Comparison of ENCODE assay signal across 23 mouse cellular contexts in genomic region chr15:83173914-83174884, GRCm38 (mm10). TPM values are rescaled to one million over a fixed set of nuclear protein-coding genes. Genes with fewer than 3 reads are reported as not detected.
DNase-seq lines count a peak whose midpoint lies in the region.
"Had no signal": no experiment of that assay in that cellular context is flagged by ENCODE, and none has a peak within 500 bp of the region (broad histone marks: within the 10 kb centered on the region; RNA-seq: fewer than 3 reads in every experiment).

No protein-coding gene starts in this region.

- peak overlapping the region; percentile 37 for H3K27ac ChIP-seq in macrophage
- H3K27ac ChIP-seq: forebrain, embryonic 12.5 days; heart, embryonic 15.5 days; hindbrain, embryonic 13.5 days; kidney, postnatal 0 days; limb, embryonic 13.5 days; midbrain, embryonic 15.5 days; stomach, embryonic 15.5 days had no signal

- DNase-seq in cerebellum, adult 11 months = peak; percentile 6
- no peak for DNase-seq in cerebellum, postnatal 10 days
- DNase-seq in 3T3-L1 (ENCODE audit: low read depth, low spot score) (peak; percentile 60), MN1 (ENCODE audit: low spot score) (peak; percentile 72)
- no peak for DNase-seq in frontal cortex, postnatal 36 days (ENCODE audit: low spot score in 2 of 2)
- DNase-seq in kidney, adult 8-10 months = no peak
- DNase-seq: gastrocnemius, postnatal 36 days; heart, postnatal 36 days; kidney, adult 18-20 months; layer of hippocampus, adult 9-11 months; lung, adult 2 months; lung, postnatal 14 days; right cerebral cortex, adult 18-20 months; right cerebral cortex, postnatal 4 days had no signal

- WGBS in macrophage (ENCODE audit: missing documents) = 76% methylated on average over 14 of the region's 14 CpGs

- no peak overlapping the region for H3K4me3 ChIP-seq in macrophage (ENCODE audit: inconsistent target)
- H3K4me3 ChIP-seq: forebrain, embryonic 12.5 days; heart, embryonic 15.5 days; hindbrain, embryonic 13.5 days; limb, embryonic 13.5 days; midbrain, embryonic 15.5 days; stomach, embryonic 15.5 days had no signal

- peaks cover 26% of the 10 kb centered on the region for H3K79me2 ChIP-seq in macrophage (ENCODE audit: inconsistent target)

- no peaks in the 10 kb centered on the region for H3K36me3 ChIP-seq in macrophage (ENCODE audit: inconsistent target)
- H3K36me3 ChIP-seq: forebrain, embryonic 12.5 days; heart, embryonic 15.5 days; hindbrain, embryonic 13.5 days; limb, embryonic 13.5 days; liver, embryonic 12.5 days; midbrain, embryonic 15.5 days; stomach, embryonic 15.5 days had no signal

RNA-seq across cellular contexts. Expression of gene Cyb5r3, which starts 1.8 kb away (rescaled TPM):
- total RNA-seq in macrophage (2018; cell fraction: chromatin; rRNA removed) = 10 to 100 TPM; 12.0 to 63.5 (median 25.2) TPM
- total RNA-seq in macrophage (2018; cell fraction: cytosol; rRNA removed) = 100 to 1,000 TPM in 21 of 26 experiments, 10 to 100 TPM in 5; 77.6 to 133 (median 112) TPM
- total RNA-seq in macrophage (2018; cell fraction: nucleus; rRNA removed) = 10 to 100 TPM; 19.6 to 67.0 (median 35.6) TPM
- polyA plus RNA-seq in macrophage (2018) = 102 to 248 TPM (median 154 TPM) in 3 replicates

RNA-seq across cellular contexts. Expression of gene Poldip3, which starts 25.0 kb away (rescaled TPM):
- 100 to 1,000 TPM; 146 to 247 (median 200) TPM for total RNA-seq in macrophage (2018; cell fraction: chromatin; rRNA removed)
- 100 to 1,000 TPM in 2 of 26 experiments, 10 to 100 TPM in 24; 75.1 to 105 (median 86.4) TPM for total RNA-seq in macrophage (2018; cell fraction: cytosol; rRNA removed)
- total RNA-seq in macrophage (2018; cell fraction: nucleus; rRNA removed) = 100 to 1,000 TPM; 107 to 217 (median 136) TPM
- 48.8 to 64.2 TPM (median 61.5 TPM) in 3 replicates for polyA plus RNA-seq in macrophage (2018)

RNA-seq across cellular contexts. Expression of gene Rrp7a, which starts 51.6 kb away (rescaled TPM):
- total RNA-seq in macrophage (2018; cell fraction: chromatin; rRNA removed) = 100 to 1,000 TPM in 4 of 26 experiments, 10 to 100 TPM in 22; 35.4 to 192 (median 66.1) TPM
- 10 to 100 TPM; 32.6 to 61.8 (median 46.3) TPM for total RNA-seq in macrophage (2018; cell fraction: cytosol; rRNA removed)
- total RNA-seq in macrophage (2018; cell fraction: nucleus; rRNA removed) = 100 to 1,000 TPM in 2 of 26 experiments, 10 to 100 TPM in 24; 41.1 to 136 (median 76.9) TPM
- 36.6 to 49.8 TPM (median 45.8 TPM) in 3 replicates for polyA plus RNA-seq in macrophage (2018)

Comparison
In these comparisons a context has a peak if more than half of its experiments do, and no peak if none do; other contexts are left out.
1. DNase-seq: peak in cerebellum, adult 11 months (single experiment), 3T3-L1 (single experiment) and MN1 (single experiment); none in cerebellum, postnatal 10 days (0 of 2), frontal cortex, postnatal 36 days (0 of 2) and kidney, adult 8-10 months (0 of 2).